Mouse (Mus musculus) CD4-positive, CD25-positive, alpha-beta regulatory T cell, adult 9 weeks (primary cell): ENCODE measurements around the gene Dppa3. TPM values are rescaled to one million over a fixed set of nuclear protein-coding genes. Genes with fewer than 3 reads are reported as not detected.

ENCODE experiments used
- polyA plus RNA-seq: library from polyadenylated mRNA; unstranded; fragments of 100-300 nt; shearing (Covaris generic); gene quantifications from one replicate; pipeline ENCODE4 v1.2.1, GENCODE M21; 2017

Dppa3 gene
- polyA plus RNA-seq, result not detected

DNA sequence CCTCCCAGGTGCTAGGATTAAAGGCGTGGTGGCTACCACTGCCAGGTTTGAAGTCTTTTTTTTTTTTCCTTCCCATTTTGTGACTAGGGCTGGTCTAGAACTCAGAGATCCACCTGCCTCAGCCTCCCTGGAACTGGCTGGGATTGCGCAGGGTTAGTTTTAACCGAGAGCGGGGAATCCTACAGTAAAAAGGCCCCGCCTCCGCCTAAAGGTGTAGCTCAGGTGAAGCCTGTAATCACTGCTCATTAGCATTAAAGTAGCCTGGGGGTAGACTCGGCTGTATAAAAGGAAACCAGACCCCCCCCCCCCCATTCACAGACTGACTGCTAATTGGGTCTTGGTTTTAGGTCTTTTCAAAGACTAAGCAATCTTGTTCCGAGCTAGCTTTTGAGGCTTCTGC lies at the start of gene Dppa3:
TSS of gene Dppa3 (plus strand) at position 301 of the 400 bp plus-strand sequence.

DNA sequence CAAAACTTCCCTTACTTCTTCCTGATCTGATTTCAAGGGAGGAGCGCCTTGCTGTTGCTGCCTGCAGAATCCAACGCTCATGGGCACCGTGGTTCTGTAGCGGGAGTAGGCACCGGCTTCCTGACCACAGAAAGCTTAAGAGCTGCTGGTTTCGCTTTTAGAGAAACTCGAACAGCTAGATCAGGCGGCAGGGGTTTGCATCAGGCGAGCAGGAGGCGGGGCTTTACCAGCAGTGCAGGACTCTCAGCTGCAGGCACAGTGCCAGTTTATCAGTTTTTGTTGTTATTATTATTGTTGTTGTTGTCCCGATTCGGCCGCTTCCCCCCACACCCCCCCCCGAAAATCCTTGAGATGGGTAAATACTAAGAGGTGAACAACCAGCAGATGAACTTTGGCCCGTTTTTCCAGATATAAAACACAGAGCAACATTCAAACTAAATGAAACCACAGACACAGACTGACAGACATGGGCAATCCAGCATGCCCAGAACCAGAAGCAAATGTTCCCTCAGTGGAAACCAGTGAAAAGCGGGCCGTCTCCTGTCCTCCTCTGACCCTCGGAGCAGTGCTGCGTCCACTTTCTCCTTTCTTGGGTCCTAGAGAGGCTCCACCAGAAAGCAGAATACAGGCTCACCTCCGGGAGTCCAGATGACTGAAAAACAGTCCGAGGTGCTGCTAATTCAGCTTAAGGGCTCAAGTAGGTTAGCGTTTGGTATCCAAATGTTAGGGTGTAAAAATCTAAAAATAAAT lies 23.8 kb upstream of the Dppa3 start, which contains the start of gene Apobec1:
TSS of gene Apobec1 (minus strand) at position 203 of the 750 bp plus-strand sequence.

DNA sequence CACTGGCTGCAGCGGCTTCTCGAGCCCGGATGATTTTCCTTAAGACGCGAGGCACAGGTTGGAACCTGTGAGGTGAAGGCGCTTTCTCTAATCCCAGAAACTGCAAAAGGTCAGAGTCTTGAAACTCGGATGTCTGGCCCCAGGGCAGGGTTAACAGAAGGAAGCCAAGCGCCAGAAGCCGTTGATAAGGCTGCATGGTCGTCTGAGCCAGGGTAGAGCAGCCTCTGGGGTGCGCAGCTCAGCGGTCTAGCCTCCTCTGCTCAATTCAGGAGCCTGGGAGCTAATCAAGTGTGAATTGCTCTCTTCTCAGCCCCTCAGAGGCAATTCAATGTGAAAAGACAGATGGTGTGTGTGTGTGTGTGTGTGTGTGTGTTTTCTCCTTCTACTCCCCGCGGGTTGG lies 16.4 kb upstream of the Dppa3 start, which contains the start of gene Gdf3:
TSS of gene Gdf3 (minus strand) at position 317 of the 400 bp plus-strand sequence.

Other genes with a start within 250 kb of the Dppa3 start
- gene Rimklb, start 127.6 kb upstream of the Dppa3 start, polyA plus RNA-seq, result not detected
- not detected for gene Mfap5, start 120.6 kb upstream of the Dppa3 start, polyA plus RNA-seq
- gene Aicda, start 72.6 kb upstream of the Dppa3 start, polyA plus RNA-seq, result 0.42 TPM
- gene Apobec1, start 24.0 kb upstream of the Dppa3 start, polyA plus RNA-seq, result 31.0 TPM
- not detected for gene Gdf3, start 16.3 kb upstream of the Dppa3 start, polyA plus RNA-seq
- gene Nanog, start 81.1 kb downstream of the Dppa3 start, polyA plus RNA-seq, result not detected
- 99.6 TPM for gene Slc2a3, start 175.2 kb downstream of the Dppa3 start, polyA plus RNA-seq
- gene Foxj2, start 193.5 kb downstream of the Dppa3 start, polyA plus RNA-seq, result 6.1 TPM
- gene C3ar1, start 229.8 kb downstream of the Dppa3 start, polyA plus RNA-seq, result 0.22 TPM
- gene Necap1, start 248.1 kb downstream of the Dppa3 start, polyA plus RNA-seq, result 41.2 TPM